Mouse (Mus musculus) hindbrain, embryonic 10.5 days (tissue): ENCODE measurements around the gene Sdc3. TPM values are rescaled to one million over a fixed set of nuclear protein-coding genes. Genes with fewer than 3 reads are reported as not detected.

Experiments
- DNase-seq: peaks from one replicate; pipeline ENCODE4 v3.0.0-alpha.2; 2017; ENCODE audit warnings: low spot score
- H3K27ac ChIP-seq: fragments of 300-500 bp; sonication (generic); 2 replicates; pipeline ENCODE4 v1.5.1; 2016; ENCODE audit warnings: mild to moderate bottlenecking, moderate library complexity
- H3K27me3 ChIP-seq: fragments of 300-500 bp; sonication (generic); 2 replicates; pipeline ENCODE4 v1.6.1; 2016; ENCODE audit warnings: mild to moderate bottlenecking; ENCODE audit not compliant: poor library complexity, insufficient read depth, severe bottlenecking
- H3K36me3 ChIP-seq: fragments of 300-500 bp; sonication (generic); 2 replicates; pipeline ENCODE4 v1.6.1; 2016; ENCODE audit warnings: mild to moderate bottlenecking, moderate library complexity
- H3K4me1 ChIP-seq: fragments of 300-500 bp; sonication (generic); replicated peaks from 2 replicates; pipeline ENCODE4 v1.6.1; 2016; ENCODE audit warnings: mild to moderate bottlenecking
- H3K4me3 ChIP-seq: fragments of 300-500 bp; sonication (generic); 2 replicates; pipeline ENCODE4 v1.5.1; 2016; ENCODE audit warnings: mild to moderate bottlenecking, moderate library complexity
- H3K9me3 ChIP-seq: fragments of 300-500 bp; sonication (generic); 2 replicates; pipeline ENCODE4 v1.6.1; 2016; ENCODE audit warnings: mild to moderate bottlenecking, moderate library complexity
- WGBS: fragments of 180-500 bp; shearing (Covaris S2); methylation state at CpG from one replicate; pipeline ENCODE4 v1.1.7; 2016; 5-methylcytosine and 5-hydroxymethylcytosine counted together
- polyA plus RNA-seq: library from polyadenylated mRNA; unstranded; fragments of >200 nt; fragmentation: Nextera tagmentation; extraction: Ambion mirVana; gene quantifications from 2 replicates; pipeline ENCODE4 v1.2.1, GENCODE M21; 2016

The Sdc3 gene
- polyA plus RNA-seq, 1 experiment from 2014 or later, result 38.4 TPM

GRCm38 (mm10) chr4:130841107-130841840, 48.9 kb downstream of the Sdc3 start:
- Histone ChIP-seq H3K9me3 (no peaks in the 10 kb centered on the region), H3K4me1 (peaks cover 75% of the 10 kb centered on the region), H3K36me3 (no peaks in the 10 kb centered on the region), H3K27me3 (peaks cover 30% of the 10 kb centered on the region), H3K27ac (peak overlapping the region; percentile 78), H3K4me3 (no peak overlapping the region)
- DNase-seq, result peak; percentile 63
- WGBS, result 53% methylated on average over 8 of the region's 8 CpGs

GRCm38 (mm10) chr4:130848814-130849213, 56.5 kb downstream of the Sdc3 start:
- peaks cover 4% of the 10 kb centered on the region for H3K4me1 ChIP-seq
- H3K36me3 ChIP-seq, result no peaks in the 10 kb centered on the region
- H3K9me3 ChIP-seq, result no peaks in the 10 kb centered on the region
- H3K27ac ChIP-seq, result no peak overlapping the region
- 85% methylated on average over 14 of the region's 14 CpGs for WGBS
- H3K4me3 ChIP-seq, result no peak overlapping the region
- no peaks in the 10 kb centered on the region for H3K27me3 ChIP-seq
- no peak for DNase-seq

GRCm38 (mm10) chr4:130857661-130858060, 65.3 kb downstream of the Sdc3 start:
- no peaks in the 10 kb centered on the region for H3K36me3 ChIP-seq

GRCm38 (mm10) chr4:130858880-130859279, 66.5 kb downstream of the Sdc3 start:
- H3K4me1 ChIP-seq, result peaks cover 29% of the 10 kb centered on the region
- no peaks in the 10 kb centered on the region for H3K36me3 ChIP-seq
- 95% methylated on average over 7 of the region's 7 CpGs for WGBS
- no peak for DNase-seq
- no peak overlapping the region for H3K4me3 ChIP-seq
- H3K27me3 ChIP-seq, result peaks cover 44% of the 10 kb centered on the region
- H3K9me3 ChIP-seq, result no peaks in the 10 kb centered on the region
- no peak overlapping the region for H3K27ac ChIP-seq

More at GRCm38 (mm10) chr4:130857661-130858060, 65.3 kb downstream of the Sdc3 start:
- peaks cover 32% of the 10 kb centered on the region for H3K27me3 ChIP-seq
- 73% methylated on average over 8 of the region's 8 CpGs for WGBS
- H3K9me3 ChIP-seq, result no peaks in the 10 kb centered on the region
- peaks cover 29% of the 10 kb centered on the region for H3K4me1 ChIP-seq
- no peak overlapping the region for H3K4me3 ChIP-seq
- no peak for DNase-seq
- H3K27ac ChIP-seq, result peak overlapping the region; percentile 17; the same call in 1 of the 2 replicates

GRCm38 (mm10) chr4:130859467-130859866, 67.1 kb downstream of the Sdc3 start:
- 72% methylated on average over 8 of the region's 8 CpGs for WGBS
- H3K4me3 ChIP-seq, result no peak overlapping the region
- no peak overlapping the region for H3K27ac ChIP-seq
- DNase-seq, result no peak
- H3K9me3 ChIP-seq, result no peaks in the 10 kb centered on the region
- no peaks in the 10 kb centered on the region for H3K36me3 ChIP-seq
- peaks cover 31% of the 10 kb centered on the region for H3K4me1 ChIP-seq
- peaks cover 50% of the 10 kb centered on the region for H3K27me3 ChIP-seq

- peak overlapping the region; percentile 44 for H3K4me3 ChIP-seq
- H3K27me3 ChIP-seq, result peaks cover 58% of the 10 kb centered on the region
- H3K4me1 ChIP-seq, result peaks cover 47% of the 10 kb centered on the region
- no peaks in the 10 kb centered on the region for H3K9me3 ChIP-seq
- WGBS, result 55% methylated on average over 15 of the region's 15 CpGs
- no peaks in the 10 kb centered on the region for H3K36me3 ChIP-seq
- peak overlapping the region; percentile 62 for H3K27ac ChIP-seq
- no peak for DNase-seq
Measured at GRCm38 (mm10) chr4:130860902-130861652, 68.7 kb downstream of the Sdc3 start.

- Histone ChIP-seq H3K27ac (peak overlapping the region; percentile 62), H3K27me3 (peaks cover 65% of the 10 kb centered on the region)
- 3% methylated on average over 30 of the region's 30 CpGs for WGBS
Measured at GRCm38 (mm10) chr4:130861653-130862208, 69.4 kb downstream of the Sdc3 start.

GRCm38 (mm10) chr4:130862538-130862937, 70.2 kb downstream of the Sdc3 start:
- DNase-seq, result no peak
- Histone ChIP-seq H3K4me1 (peaks cover 50% of the 10 kb centered on the region), H3K4me3 (no peak overlapping the region), H3K36me3 (no peaks in the 10 kb centered on the region), H3K9me3 (no peaks in the 10 kb centered on the region), H3K27ac (no peak overlapping the region), H3K27me3 (peaks cover 73% of the 10 kb centered on the region)
- 76% methylated on average over 5 of the region's 5 CpGs for WGBS

More at GRCm38 (mm10) chr4:130861653-130862208, 69.4 kb downstream of the Sdc3 start:
- peak overlapping the region; percentile 44 for H3K4me3 ChIP-seq
- no peaks in the 10 kb centered on the region for H3K9me3 ChIP-seq
- H3K36me3 ChIP-seq, result no peaks in the 10 kb centered on the region
- peaks cover 48% of the 10 kb centered on the region for H3K4me1 ChIP-seq
- DNase-seq, result peak; percentile 76

- Histone ChIP-seq H3K27me3 (peaks cover 74% of the 10 kb centered on the region), H3K4me3 (no peak overlapping the region), H3K27ac (peak overlapping the region; percentile 70), H3K4me1 (peaks cover 61% of the 10 kb centered on the region), H3K36me3 (no peaks in the 10 kb centered on the region), H3K9me3 (no peaks in the 10 kb centered on the region)
- DNase-seq, result no peak
- 9% methylated on average over 9 of the region's 9 CpGs for WGBS
Measured at GRCm38 (mm10) chr4:130865460-130865859, 73.1 kb downstream of the Sdc3 start.

- WGBS, result 14% methylated on average over 8 of the region's 8 CpGs
- Histone ChIP-seq H3K36me3 (no peaks in the 10 kb centered on the region), H3K4me1 (peaks cover 59% of the 10 kb centered on the region), H3K9me3 (no peaks in the 10 kb centered on the region), H3K27ac (peak overlapping the region; percentile 46; the same call in 1 of the 2 replicates), H3K27me3 (peaks cover 70% of the 10 kb centered on the region), H3K4me3 (no peak overlapping the region)
- peak; percentile 84 for DNase-seq
Measured at GRCm38 (mm10) chr4:130865901-130866371, 73.6 kb downstream of the Sdc3 start.

GRCm38 (mm10) chr4:130867940-130868339, 75.6 kb downstream of the Sdc3 start:
- H3K4me1 ChIP-seq, result peaks cover 50% of the 10 kb centered on the region
- DNase-seq, result no peak
- 73% methylated on average over 6 of the region's 6 CpGs for WGBS
- H3K36me3 ChIP-seq, result no peaks in the 10 kb centered on the region
- H3K27ac ChIP-seq, result 0 out of 2 replicates have a peak overlapping the region, but pooled peaks have one; percentile 4
- peaks cover 55% of the 10 kb centered on the region for H3K27me3 ChIP-seq
- no peak overlapping the region for H3K4me3 ChIP-seq
- no peaks in the 10 kb centered on the region for H3K9me3 ChIP-seq

GRCm38 (mm10) chr4:130868803-130869202, 76.5 kb downstream of the Sdc3 start:
- WGBS, result 54% methylated on average over 5 of the region's 5 CpGs
- no peaks in the 10 kb centered on the region for H3K9me3 ChIP-seq
- no peak overlapping the region for H3K27ac ChIP-seq
- H3K36me3 ChIP-seq, result no peaks in the 10 kb centered on the region
- H3K4me1 ChIP-seq, result peaks cover 50% of the 10 kb centered on the region
- no peak for DNase-seq
- H3K4me3 ChIP-seq, result no peak overlapping the region
- H3K27me3 ChIP-seq, result peaks cover 46% of the 10 kb centered on the region
